Mouse (Mus musculus): ENCODE measurements around the gene Hsd3b7.

Hsd3b7 gene

DNA sequence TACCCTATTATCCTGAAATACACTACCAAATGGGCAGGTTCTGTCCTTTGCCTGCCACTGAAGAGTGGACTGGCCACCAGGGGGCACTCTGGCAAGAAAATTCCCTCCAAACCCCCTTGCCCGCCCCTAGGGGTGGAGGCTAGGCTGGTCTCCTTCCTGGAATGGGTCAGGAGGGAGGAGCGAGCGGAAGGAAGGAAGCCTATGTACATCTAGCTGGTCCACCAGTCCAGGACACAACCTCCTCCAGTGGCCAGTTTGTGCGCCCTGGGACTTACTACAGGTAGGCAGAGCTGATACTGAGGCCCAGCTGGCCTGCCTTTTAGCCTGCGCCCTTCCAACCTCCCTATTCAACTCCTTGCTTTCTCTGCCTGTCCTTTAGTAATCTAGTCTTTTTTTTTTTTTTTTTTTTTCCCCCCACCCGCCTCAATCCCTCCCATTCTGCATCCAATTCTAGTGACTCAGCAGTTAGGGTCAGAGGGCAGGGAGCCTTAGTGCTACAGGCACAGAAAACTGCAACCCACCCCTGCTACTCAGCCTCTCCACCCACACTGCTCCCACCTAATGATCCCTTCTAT, at the start of gene Hsd3b7:
Gene Hsd3b7, plus strand, starts transcription at position 170 of the 575 bp plus-strand sequence.
- DNase-seq (ENCODE audit: extremely low read depth, low read depth, low spot score): no peak

DNA sequence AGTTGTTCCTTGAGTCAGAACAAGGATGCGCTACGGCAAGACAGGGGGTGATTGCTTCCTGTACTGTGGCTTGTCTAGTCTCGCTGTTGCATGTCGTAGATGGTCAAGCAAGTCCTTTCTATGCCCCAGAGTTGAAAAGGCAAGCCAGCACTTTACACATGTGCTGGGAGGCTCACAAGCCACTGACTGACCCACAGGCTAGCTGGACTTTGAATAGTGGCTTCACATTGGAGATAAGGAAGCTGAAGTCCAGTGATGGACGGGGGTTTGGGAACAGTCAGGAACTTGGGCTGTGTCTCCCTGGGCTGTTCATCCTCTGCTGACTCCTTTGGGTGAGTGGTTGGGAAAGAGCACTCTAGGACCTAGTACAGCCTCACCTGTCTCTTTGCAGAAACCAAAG, 48.8 kb upstream of the Hsd3b7 start:
- no peak for DNase-seq (ENCODE audit: extremely low read depth, low read depth, low spot score)

DNA sequence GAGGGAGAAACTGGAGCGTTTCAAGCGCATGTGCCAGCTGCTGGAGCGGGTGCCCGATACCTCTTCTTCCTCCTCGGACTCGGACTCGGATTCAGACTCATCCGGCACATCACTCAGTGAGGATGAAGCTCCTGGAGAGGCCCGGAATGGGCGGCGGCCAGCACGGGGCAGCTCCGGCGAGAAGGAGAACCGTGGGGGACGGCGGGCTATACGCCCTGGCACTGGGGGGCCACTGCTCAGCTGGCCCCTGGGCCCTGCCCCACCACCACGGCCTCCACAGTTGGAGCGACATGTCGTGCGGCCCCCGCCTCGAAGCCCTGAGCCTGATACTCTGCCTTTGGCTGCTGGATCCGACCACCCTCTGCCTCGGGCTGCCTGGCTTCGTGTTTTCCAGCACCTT, 48.3 kb upstream of the Hsd3b7 start:
- no peak for DNase-seq (ENCODE audit: extremely low read depth, low read depth, low spot score)

DNA sequence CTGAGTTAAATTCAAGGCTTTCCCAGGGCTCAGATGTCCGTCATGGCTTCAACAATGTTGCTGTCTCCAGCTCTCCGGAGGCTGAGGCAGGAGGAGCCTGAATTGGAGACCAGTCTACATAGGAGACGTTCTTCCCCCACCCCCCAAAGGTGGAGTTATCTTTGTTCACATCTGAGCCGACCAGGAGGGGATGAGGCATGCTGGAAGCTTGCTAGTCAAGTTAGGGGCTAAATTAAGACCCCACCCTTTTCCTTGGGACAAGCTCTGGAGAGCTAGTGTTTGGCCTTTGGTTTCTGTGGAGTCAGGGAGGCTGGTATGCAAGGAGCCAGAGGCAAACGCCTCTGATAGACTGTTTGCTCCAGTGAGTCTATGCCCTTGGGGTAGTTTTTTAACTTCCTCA, 47.2 kb upstream of the Hsd3b7 start:
- DNase-seq (ENCODE audit: extremely low read depth, low read depth, low spot score): no peak

DNA sequence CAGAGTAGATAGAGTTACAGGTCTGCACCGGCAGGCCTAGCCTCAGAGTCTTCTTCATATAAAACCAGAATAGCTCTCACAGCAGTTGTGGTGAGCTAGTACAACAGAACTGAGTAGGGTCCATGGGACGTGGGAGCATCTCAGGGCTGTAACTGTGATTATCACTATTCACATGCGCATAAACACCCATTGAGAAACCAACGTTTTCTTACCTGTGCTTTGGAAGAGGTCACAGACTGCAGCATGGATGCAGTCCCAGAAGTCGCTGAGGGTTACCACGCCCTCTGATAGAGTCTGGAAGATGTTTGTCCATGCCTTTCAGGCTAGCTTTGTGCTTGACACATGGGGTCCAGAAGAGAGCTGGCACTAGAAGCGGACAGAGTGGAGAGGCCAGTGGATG, 46.7 kb upstream of the Hsd3b7 start:
- no peak for DNase-seq (ENCODE audit: extremely low read depth, low read depth, low spot score)

DNA sequence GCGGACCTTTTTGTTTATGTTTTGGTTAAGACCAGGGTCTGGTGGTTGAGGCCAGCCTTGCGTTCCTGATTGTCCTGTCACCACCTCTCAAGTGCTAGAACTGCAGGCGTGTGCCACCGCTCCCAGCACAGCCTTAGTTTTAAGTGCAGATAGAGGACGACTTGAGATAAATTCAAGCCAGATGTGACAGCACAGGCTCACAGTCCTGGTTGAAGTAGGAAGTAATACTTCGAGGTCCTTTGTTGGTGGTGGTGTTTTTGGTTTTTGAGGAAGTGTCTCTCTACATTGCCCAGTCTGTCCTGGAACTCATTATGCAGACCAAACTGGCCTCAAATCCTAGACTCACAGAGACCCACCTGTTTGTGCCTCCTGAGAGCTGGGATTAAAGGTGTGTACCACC, 40.7 kb upstream of the Hsd3b7 start:
- DNase-seq (ENCODE audit: extremely low read depth, low read depth, low spot score): no peak

DNA sequence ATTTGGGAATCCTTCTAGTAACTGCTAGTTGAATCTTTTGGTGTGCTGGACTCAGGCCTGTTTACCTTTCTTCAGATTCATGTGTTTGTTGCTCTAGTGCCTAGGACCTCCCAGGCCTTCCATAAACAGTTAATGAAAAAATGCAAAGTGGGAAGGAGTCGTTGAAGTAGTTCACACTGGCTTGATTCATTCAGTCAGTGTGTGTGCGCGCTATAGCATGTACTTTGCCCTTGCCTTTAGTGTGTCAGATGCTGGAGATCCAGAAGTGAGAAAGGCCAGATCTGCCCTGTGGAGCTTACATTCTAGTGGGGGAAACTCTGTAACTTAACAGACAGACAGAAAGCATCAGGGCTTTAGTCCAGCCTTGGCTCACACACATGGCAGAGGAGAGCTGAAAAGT, 39.9 kb upstream of the Hsd3b7 start:
- no peak for DNase-seq (ENCODE audit: extremely low read depth, low read depth, low spot score)

DNA sequence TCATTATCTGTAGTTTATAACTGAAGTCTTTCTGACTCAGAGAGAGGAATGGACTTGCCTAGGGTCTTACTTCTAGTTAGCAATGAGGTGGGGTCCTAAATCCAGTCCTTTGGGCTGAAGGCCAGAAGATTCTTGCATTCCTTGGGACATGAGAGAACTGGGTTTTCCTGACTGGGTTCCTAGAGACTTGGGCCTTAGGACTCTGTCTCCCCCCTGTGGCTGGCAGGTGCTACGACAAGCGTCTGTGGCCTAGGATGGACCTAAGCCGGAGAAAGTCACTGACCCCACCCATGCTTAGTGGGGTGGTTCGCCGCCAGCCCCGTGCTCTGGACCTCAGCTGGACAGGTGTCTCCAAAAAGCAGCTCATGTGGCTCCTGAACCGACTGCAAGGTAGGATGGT, 39.4 kb upstream of the Hsd3b7 start:
- DNase-seq (ENCODE audit: extremely low read depth, low read depth, low spot score): no peak

DNA sequence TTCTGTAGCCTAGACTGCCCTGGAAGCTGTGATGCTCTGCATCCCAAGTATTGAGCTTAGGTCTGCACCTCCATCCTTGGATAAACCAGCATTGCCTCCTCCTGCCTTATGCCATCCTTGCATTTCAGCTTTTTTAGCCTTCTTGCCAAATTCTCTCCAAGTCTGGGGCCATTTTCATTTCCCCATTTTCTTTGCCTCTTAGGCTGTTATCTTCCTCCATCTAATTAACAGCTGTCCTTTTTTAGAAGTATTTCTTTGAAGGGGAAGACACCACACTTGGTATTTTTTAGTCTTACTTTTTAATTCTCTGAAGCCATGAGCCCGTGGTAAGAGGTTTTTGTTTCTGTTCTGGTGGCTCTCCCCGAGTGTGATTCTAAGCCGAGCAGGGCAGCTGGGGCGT, 36.8 kb upstream of the Hsd3b7 start:
- no peak for DNase-seq (ENCODE audit: extremely low read depth, low read depth, low spot score)

DNA sequence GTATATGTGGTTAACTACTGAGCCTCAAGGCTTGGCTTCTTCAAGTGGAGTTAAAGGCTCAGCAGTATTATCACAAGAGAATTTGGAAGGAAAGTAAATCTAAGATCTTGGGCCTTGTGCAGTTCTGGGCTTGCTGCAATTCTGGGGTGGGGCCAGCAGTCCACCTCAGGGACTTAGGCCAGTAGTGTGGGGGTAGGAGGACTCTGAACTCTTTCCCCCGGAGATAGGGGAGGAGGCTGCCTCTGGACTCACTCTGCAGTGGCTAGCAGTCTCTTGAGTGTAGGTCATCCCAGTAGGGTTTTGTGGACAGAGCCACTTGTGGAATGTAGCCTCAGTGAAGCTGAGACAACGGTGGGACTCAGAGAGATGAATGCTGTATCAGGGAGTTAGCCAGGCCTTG, 34.6 kb upstream of the Hsd3b7 start:
- no peak for DNase-seq (ENCODE audit: extremely low read depth, low read depth, low spot score)

DNA sequence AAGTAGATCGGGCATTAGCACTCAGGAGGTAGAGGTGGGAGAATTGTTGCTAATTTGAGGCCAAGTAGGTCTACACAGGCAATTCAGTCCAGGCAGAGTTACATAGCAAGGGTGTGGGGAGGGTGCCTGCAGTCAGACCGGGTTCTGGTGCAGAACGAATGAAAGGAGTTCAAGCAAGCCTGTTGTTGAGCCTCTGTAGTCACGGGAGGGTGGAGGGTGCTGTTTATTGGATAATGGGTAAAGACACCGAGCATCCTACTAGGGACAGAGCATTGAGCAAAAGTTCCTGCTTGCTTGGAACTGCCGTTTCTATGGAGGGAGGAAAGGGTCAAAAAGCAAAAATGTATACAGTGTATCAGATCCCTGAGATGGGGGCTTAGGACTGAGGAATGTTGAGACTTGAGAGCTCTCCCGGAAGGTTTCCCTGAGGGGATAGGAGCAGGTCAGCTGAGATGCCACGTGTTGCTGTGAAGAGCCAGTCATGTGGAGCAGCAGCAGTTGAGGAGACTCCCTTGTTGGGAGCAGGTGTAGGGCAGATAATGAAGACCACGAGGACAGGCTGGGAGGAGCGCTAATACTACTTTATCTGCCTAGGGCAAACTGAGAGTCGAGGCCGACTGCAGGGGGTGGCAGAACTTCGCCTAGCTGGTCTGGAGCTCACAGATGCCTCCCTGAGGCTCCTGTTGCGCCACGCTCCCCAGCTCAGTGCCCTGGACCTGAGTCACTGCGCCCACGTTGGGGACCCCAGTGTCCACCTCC, 33.4 kb upstream of the Hsd3b7 start:
- no peak for DNase-seq (ENCODE audit: extremely low read depth, low read depth, low spot score)

DNA sequence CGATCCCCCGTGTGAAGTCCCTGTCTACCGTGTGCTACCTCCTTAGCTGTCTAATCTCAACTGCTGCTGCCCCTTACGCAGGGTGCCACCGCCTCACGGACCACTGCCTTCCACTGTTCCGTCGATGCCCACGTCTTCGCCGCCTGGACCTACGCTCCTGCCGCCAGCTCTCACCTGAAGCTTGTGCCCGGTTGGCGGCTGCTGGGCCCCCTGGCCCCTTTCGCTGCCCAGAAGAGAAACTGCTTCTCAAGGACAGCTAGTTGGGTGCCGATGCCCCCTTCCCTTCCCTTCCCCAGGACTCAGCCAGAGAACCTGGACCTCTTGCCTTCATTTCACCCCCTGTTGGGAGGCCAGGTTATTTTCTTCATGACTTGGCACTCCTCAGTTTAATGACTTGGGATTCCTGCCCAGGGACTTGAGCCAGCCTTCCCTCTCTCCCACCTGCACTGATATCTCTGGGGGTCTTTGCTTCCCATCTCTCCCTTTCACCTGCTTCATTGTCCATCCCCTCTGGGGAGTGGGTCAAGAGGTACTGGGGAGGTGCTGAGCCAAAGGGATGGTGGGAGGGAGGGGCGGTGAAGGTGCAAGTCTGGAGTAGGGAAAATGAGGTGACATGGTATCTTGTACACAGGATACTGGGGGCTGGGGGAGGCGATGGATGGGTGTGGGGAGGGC, 32.6 kb upstream of the Hsd3b7 start:
- no peak for DNase-seq (ENCODE audit: extremely low read depth, low read depth, low spot score)

DNA sequence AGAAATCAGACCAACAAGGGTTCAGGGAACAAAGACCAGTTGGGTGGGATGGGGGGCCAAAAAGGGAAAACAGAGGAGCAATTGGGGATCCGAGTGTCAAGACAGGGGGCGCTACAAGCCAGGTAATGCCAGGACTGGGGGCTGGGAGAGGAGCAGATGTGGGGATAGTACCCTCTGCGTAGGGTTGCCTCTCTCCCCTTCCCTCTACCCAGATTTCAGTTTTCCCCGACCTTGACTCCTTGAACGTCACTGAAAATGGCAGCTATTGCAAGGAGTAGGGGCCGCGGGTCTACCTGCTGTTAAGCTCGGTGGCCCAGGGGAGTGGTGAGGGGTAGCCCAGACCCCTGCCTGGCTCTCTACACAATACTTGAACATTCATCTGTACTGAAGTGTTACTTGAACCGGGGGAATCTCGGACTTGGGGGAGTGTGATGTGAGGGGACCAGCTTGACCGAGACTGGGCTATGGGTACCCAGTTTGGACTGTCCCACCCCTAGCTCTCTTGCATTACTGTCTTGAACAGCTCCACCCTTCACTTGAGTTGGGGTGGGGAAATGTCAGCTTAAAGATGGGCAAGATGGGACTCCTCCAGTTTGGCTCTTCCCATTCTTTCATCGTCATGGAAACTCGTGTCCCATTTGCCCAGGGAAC, 31.9 kb upstream of the Hsd3b7 start:
- DNase-seq (ENCODE audit: extremely low read depth, low read depth, low spot score): no peak

DNA sequence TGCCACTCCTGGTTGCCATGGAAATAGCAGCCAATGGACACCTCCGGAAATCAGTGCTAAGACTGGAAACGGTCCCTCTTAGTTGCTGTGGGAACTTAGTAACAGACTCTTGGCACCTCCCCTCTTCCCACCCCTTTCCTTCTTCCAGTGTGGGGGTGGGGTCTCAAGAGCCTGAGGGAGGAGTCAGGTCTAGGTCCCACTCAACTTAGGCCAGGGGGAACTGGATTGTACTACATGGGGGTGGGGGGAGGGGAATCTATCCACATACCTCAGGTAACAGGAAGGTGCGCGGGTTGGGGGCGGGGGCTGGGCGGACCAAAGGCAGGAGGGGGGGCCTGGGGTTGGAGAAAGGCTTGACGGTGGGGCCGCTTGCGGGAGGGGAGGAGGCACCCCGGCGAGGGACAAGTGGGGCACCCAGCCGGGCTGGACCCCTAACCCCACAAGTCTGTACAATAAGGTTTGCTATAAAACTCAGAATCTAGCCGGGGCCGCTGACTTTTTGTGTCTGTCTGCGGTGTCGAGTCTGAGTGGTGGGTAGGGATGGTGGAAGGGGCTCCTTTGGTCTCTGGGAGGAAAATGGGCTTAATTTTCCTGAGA, 31.3 kb upstream of the Hsd3b7 start:
- DNase-seq (ENCODE audit: extremely low read depth, low read depth, low spot score): no peak

DNA sequence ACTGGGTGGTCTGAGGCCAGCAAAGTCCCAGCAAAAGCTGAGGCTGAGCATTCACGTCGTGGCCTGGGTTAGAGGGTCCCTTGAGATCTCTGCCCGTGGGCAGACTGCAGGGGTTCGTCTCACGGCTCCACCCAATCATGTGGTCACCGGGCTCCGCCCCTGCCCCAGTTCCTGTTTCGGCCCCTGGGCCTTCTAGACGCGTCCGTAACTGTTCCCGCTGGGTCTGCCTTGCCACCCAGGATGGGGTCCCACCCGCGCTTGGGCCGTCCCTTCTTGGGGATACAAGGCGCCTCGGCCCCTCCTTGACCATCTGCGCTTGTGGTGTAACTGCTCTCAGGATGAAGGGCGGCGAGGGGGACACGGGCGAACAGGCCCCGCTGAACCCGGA, 30.8 kb upstream of the Hsd3b7 start, which contains the start of gene Orai3:
Gene Orai3, plus strand, starts transcription at position 165 of the 388 bp plus-strand sequence.
- no peak for DNase-seq (ENCODE audit: extremely low read depth, low read depth, low spot score)

DNA sequence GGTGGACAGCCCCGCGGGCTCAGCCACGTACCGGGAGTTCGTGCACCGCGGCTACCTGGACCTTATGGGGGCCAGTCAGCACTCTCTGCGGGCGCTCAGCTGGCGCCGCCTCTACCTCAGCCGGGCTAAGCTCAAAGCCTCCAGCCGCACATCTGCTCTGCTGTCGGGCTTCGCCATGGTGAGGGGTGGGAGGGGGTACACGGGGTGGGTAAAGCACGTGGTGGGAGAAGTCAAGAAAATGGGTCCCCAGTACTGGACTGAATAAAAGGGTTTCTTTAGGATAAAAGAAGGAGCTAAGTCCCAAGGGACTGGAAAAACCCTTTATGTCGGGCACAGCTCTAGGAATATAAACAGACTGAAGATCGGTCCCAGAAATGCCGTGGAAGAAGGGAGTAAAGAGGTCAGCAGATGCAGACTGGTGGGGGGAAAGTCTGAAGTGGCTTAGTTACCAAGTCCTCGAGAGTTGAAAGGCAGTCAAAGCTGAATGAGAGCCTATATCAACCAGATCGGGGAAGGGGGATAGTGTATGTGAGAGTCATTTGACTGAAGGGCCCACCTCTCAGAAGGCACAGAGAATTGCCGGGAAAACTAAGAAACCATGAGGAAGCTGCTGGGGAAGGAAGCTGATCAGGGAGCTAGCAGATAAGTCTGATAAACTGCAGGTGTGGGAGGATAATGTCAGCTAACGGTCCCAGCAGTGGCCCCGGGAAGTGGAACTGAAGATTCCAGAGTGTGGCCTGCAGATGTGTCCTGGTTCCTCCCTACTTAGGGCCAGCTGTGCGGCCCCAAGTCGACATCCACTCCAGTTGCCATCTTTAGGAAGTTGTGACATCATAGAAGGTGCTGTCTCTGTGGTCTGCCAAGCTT, 30.1 kb upstream of the Hsd3b7 start:
- DNase-seq (ENCODE audit: extremely low read depth, low read depth, low spot score): no peak

DNA sequence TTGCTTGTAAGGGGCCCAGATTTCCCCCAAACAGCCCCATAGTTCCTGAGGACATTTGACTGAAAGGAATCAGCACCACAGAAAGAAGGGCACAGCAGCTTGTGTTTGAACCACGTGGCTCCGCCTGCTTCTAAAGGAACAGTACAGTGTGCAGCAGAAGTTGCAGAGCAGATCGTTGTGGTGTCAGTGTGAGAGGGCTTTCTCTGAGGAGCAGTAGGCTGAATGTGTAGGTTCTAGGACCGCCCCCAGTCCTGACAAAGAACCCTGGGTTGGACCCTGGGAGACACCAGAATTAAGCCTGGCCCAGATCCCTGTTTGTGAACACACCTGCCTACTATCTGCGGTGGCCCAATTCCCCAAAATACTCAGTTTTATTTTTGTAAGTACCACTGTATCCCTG, 29.1 kb upstream of the Hsd3b7 start:
- no peak for DNase-seq (ENCODE audit: extremely low read depth, low read depth, low spot score)

DNA sequence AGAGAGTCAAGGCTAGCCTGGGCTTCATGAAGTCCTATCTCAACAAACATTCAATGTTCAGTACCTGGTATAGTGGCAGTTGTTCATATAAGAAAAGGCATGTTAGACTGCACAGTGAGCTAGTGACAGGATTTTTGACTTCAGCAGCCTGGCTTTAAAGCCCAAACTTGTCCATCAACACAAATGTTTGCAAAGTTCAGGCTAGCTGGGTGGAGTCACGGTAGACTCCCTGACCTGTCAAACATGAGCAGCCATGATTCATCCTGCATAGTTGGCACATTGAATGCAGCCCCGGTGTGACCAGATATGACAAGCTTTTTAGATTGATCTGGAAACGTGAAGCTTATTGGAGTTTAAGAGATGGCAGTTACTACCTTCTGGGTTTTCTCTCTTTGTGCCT, 28.3 kb upstream of the Hsd3b7 start:
- no peak for DNase-seq (ENCODE audit: extremely low read depth, low read depth, low spot score)

DNA sequence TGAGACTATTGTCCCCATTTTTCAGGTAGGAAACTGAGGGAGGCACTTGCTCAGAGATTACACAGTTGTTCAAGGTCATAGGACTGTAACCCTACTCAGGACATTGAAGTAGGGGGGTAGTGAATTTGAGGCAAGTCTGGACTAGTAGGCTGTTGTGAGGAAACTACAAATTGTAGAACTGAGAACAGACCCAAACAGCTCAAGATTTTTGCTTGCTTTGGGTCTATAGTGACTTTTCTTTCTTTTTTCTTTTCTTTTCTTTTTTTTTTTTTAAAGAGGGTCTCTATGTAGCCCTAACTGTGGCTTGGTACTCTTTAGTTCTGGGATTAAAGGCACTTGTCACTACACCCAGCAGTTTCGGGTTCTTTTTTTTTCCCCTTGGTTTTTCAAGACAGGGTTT, 27.8 kb upstream of the Hsd3b7 start:
- no peak for DNase-seq (ENCODE audit: extremely low read depth, low read depth, low spot score)

DNA sequence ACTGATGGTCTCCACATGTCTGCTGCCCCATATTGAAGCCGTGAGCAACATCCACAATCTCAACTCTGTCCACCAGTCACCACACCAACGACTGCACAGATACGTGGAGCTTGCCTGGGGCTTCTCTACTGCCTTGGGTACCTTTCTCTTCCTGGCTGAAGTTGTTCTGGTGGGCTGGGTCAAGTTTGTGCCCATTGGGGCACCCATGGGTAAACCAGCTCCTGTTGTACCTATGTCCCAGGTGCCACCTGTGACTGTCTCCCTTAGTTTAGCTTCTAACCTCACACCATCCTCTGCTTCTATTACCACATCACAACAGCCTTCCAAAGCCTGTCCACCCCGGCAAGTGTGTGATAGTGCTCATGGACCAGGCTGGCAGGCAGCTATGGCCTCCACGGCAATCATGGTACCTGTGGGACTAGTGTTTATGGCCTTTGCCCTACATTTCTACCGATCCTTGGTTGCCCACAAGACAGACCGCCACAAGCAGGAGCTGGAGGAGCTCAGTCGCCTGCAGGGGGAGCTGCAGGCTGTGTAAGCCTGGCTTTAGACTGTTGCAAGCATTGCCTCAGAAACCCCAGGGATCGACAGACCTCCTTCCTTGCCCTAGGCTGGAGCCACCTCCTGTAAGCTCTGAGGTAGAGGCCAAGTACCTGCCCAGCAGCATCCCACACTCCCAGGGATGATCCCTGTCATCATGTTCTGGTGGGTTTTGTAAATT, 26.6 kb upstream of the Hsd3b7 start:
- no peak for DNase-seq (ENCODE audit: extremely low read depth, low read depth, low spot score)
